Mouse (Mus musculus): ENCODE results near the gene Zdhhc15. TPM values are rescaled to one million over a fixed set of nuclear protein-coding genes. Genes with fewer than 3 reads are reported as not detected.

The Zdhhc15 gene
- polyA plus RNA-seq, 1 experiment from 2014 or later: 12.2 TPM

GRCm38 (mm10) chrX:104567497-104567896, 103.4 kb downstream of the Zdhhc15 start:
- Histone ChIP-seq H3K9ac (ENCODE audit: low read length) (no peak overlapping the region), H3K9me3 (ENCODE audit: control insufficient read depth, low read length) (no peaks in the 10 kb centered on the region), H3K4me1 (ENCODE audit: control insufficient read depth, insufficient read depth, low read length) (no peaks in the 10 kb centered on the region), H3K27me3 (ENCODE audit: control insufficient read depth, insufficient read depth, low read length) (peaks cover 7% of the 10 kb centered on the region; the same call in 1 of the 2 replicates), H3K36me3 (ENCODE audit: control insufficient read depth, insufficient read depth, low read length) (no peaks in the 10 kb centered on the region), H3K27ac (ENCODE audit: low read depth, low read length) (no peak overlapping the region), H3K4me2 (no peak overlapping the region), H3K4me3 (ENCODE audit: low read depth, low read length) (no peak overlapping the region)
- 76% methylated on average over 3 of the region's 3 CpGs for WGBS
- DNase-seq (ENCODE audit: low spot score, missing footprints): no peak
- no peak for ATAC-seq (ENCODE audit: low FRiP score)

GRCm38 (mm10) chrX:104545283-104545682, 125.6 kb downstream of the Zdhhc15 start:
- DNase-seq (ENCODE audit: low spot score, missing footprints) (no peak), ATAC-seq (ENCODE audit: low FRiP score) (no peak)
- WGBS: 97% methylated on average over 1 of the region's 1 CpGs
- Histone ChIP-seq H3K4me2 (no peak overlapping the region), H3K4me1 (ENCODE audit: control insufficient read depth, insufficient read depth, low read length) (no peaks in the 10 kb centered on the region), H3K36me3 (ENCODE audit: control insufficient read depth, insufficient read depth, low read length) (no peaks in the 10 kb centered on the region), H3K9me3 (ENCODE audit: control insufficient read depth, low read length) (no peaks in the 10 kb centered on the region), H3K4me3 (ENCODE audit: low read depth, low read length) (no peak overlapping the region), H3K27me3 (ENCODE audit: control insufficient read depth, insufficient read depth, low read length) (peaks cover 11% of the 10 kb centered on the region), H3K9ac (ENCODE audit: low read length) (no peak overlapping the region), H3K27ac (ENCODE audit: low read depth, low read length) (no peak overlapping the region)

GRCm38 (mm10) chrX:104543919-104544595, 126.8 kb downstream of the Zdhhc15 start:
- H3K9me3 ChIP-seq (ENCODE audit: control insufficient read depth, low read length): no peaks in the 10 kb centered on the region
- H3K36me3 ChIP-seq (ENCODE audit: control insufficient read depth, insufficient read depth, low read length): no peaks in the 10 kb centered on the region
- no peak overlapping the region for H3K27ac ChIP-seq (ENCODE audit: low read depth, low read length)
- no peaks in the 10 kb centered on the region for H3K4me1 ChIP-seq (ENCODE audit: control insufficient read depth, insufficient read depth, low read length)
- H3K4me3 ChIP-seq (ENCODE audit: low read depth, low read length): no peak overlapping the region
- peaks cover 12% of the 10 kb centered on the region for H3K27me3 ChIP-seq (ENCODE audit: control insufficient read depth, insufficient read depth, low read length)
- no peak overlapping the region for H3K4me2 ChIP-seq
- DNase-seq (ENCODE audit: low spot score, missing footprints) (no peak), ATAC-seq (ENCODE audit: low FRiP score) (no peak)
- H3K9ac ChIP-seq (ENCODE audit: low read length): no peak overlapping the region
- WGBS: 77% methylated on average over 4 of the region's 4 CpGs

GRCm38 (mm10) chrX:104542635-104543034, 128.2 kb downstream of the Zdhhc15 start:
- Histone ChIP-seq H3K4me1 (ENCODE audit: control insufficient read depth, insufficient read depth, low read length) (no peaks in the 10 kb centered on the region), H3K9me3 (ENCODE audit: control insufficient read depth, low read length) (no peaks in the 10 kb centered on the region), H3K4me3 (ENCODE audit: low read depth, low read length) (no peak overlapping the region), H3K36me3 (ENCODE audit: control insufficient read depth, insufficient read depth, low read length) (no peaks in the 10 kb centered on the region), H3K27ac (ENCODE audit: low read depth, low read length) (no peak overlapping the region), H3K27me3 (ENCODE audit: control insufficient read depth, insufficient read depth, low read length) (peaks cover 16% of the 10 kb centered on the region), H3K9ac (ENCODE audit: low read length) (no peak overlapping the region), H3K4me2 (no peak overlapping the region)
- no peak for DNase-seq (ENCODE audit: low spot score, missing footprints)
- no peak for ATAC-seq (ENCODE audit: low FRiP score)
- WGBS: 91% methylated on average over 4 of the region's 4 CpGs

- DNase-seq (ENCODE audit: low spot score, missing footprints): no peak
- Histone ChIP-seq H3K36me3 (ENCODE audit: control insufficient read depth, insufficient read depth, low read length) (no peaks in the 10 kb centered on the region), H3K4me1 (ENCODE audit: control insufficient read depth, insufficient read depth, low read length) (no peaks in the 10 kb centered on the region), H3K4me2 (no peak overlapping the region), H3K27ac (ENCODE audit: low read depth, low read length) (no peak overlapping the region), H3K4me3 (ENCODE audit: low read depth, low read length) (no peak overlapping the region), H3K9me3 (ENCODE audit: control insufficient read depth, low read length) (no peaks in the 10 kb centered on the region), H3K9ac (ENCODE audit: low read length) (no peak overlapping the region), H3K27me3 (ENCODE audit: control insufficient read depth, insufficient read depth, low read length) (peaks cover 21% of the 10 kb centered on the region)
- 71% methylated on average over 5 of the region's 5 CpGs for WGBS
- no peak for ATAC-seq (ENCODE audit: low FRiP score)
These were observed 169.1 kb downstream of the Zdhhc15 start for GRCm38 (mm10) chrX:104501765-104502164.

- 66% methylated on average over 4 of the region's 4 CpGs for WGBS
- no peak for DNase-seq (ENCODE audit: low spot score, missing footprints)
- Histone ChIP-seq H3K27ac (ENCODE audit: low read depth, low read length) (no peak overlapping the region), H3K4me3 (ENCODE audit: low read depth, low read length) (no peak overlapping the region), H3K36me3 (ENCODE audit: control insufficient read depth, insufficient read depth, low read length) (no peaks in the 10 kb centered on the region), H3K9me3 (ENCODE audit: control insufficient read depth, low read length) (no peaks in the 10 kb centered on the region), H3K27me3 (ENCODE audit: control insufficient read depth, insufficient read depth, low read length) (peaks cover 4% of the 10 kb centered on the region; the same call in 1 of the 2 replicates), H3K4me2 (no peak overlapping the region), H3K9ac (ENCODE audit: low read length) (no peak overlapping the region), H3K4me1 (ENCODE audit: control insufficient read depth, insufficient read depth, low read length) (no peaks in the 10 kb centered on the region)
- no peak for ATAC-seq (ENCODE audit: low FRiP score)
These were observed 181.1 kb downstream of the Zdhhc15 start for GRCm38 (mm10) chrX:104489626-104490355.

GRCm38 (mm10) chrX:104488870-104489467, 181.9 kb downstream of the Zdhhc15 start:
- no peak overlapping the region for H3K9ac ChIP-seq (ENCODE audit: low read length)
- H3K36me3 ChIP-seq (ENCODE audit: control insufficient read depth, insufficient read depth, low read length): no peaks in the 10 kb centered on the region
- no peaks in the 10 kb centered on the region for H3K4me1 ChIP-seq (ENCODE audit: control insufficient read depth, insufficient read depth, low read length)
- H3K27ac ChIP-seq (ENCODE audit: low read depth, low read length): no peak overlapping the region
- 79% methylated on average over 4 of the region's 4 CpGs for WGBS
- peaks cover 6% of the 10 kb centered on the region; the same call in 1 of the 2 replicates for H3K27me3 ChIP-seq (ENCODE audit: control insufficient read depth, insufficient read depth, low read length)
- DNase-seq (ENCODE audit: low spot score, missing footprints): no peak
- no peaks in the 10 kb centered on the region for H3K9me3 ChIP-seq (ENCODE audit: control insufficient read depth, low read length)
- no peak for ATAC-seq (ENCODE audit: low FRiP score)
- H3K4me2 ChIP-seq: no peak overlapping the region
- H3K4me3 ChIP-seq (ENCODE audit: low read depth, low read length): no peak overlapping the region

- 83% methylated on average over 3 of the region's 3 CpGs for WGBS
These were observed 182.8 kb downstream of the Zdhhc15 start for GRCm38 (mm10) chrX:104488036-104488435.

More at GRCm38 (mm10) chrX:104488036-104488435, 182.8 kb downstream of the Zdhhc15 start:
- no peak overlapping the region for H3K27ac ChIP-seq (ENCODE audit: low read depth, low read length)
- no peaks in the 10 kb centered on the region for H3K4me1 ChIP-seq (ENCODE audit: control insufficient read depth, insufficient read depth, low read length)
- no peak overlapping the region for H3K4me3 ChIP-seq (ENCODE audit: low read depth, low read length)
- ATAC-seq (ENCODE audit: low FRiP score) (no peak), DNase-seq (ENCODE audit: low spot score, missing footprints) (no peak)
- no peak overlapping the region for H3K9ac ChIP-seq (ENCODE audit: low read length)
- H3K36me3 ChIP-seq (ENCODE audit: control insufficient read depth, insufficient read depth, low read length): no peaks in the 10 kb centered on the region
- no peak overlapping the region for H3K4me2 ChIP-seq
- no peaks in the 10 kb centered on the region for H3K9me3 ChIP-seq (ENCODE audit: control insufficient read depth, low read length)
- peaks cover 9% of the 10 kb centered on the region for H3K27me3 ChIP-seq (ENCODE audit: control insufficient read depth, insufficient read depth, low read length)

All from midbrain, embryonic 11.5 days (tissue).